Mouse (Mus musculus) lung, adult 2 months (tissue): ENCODE data around the gene Lrrc74b.

Experiments
- CTCF ChIP-seq: fragments of 200-500 bp; IDR thresholded peaks from 2 replicates; pipeline ENCODE4 v1.5.1; 2011; ENCODE audit warnings: mild to moderate bottlenecking, low read length, control low read depth; ENCODE audit not compliant: insufficient read depth
- POLR2A ChIP-seq: fragments of 200-500 bp; IDR thresholded peaks from 2 replicates; pipeline ENCODE4 v1.6.1; 2011; ENCODE audit warnings: low read depth, mild to moderate bottlenecking, control low read depth, low read length, borderline replicate concordance; ENCODE audit errors: extremely low read depth

DNA sequence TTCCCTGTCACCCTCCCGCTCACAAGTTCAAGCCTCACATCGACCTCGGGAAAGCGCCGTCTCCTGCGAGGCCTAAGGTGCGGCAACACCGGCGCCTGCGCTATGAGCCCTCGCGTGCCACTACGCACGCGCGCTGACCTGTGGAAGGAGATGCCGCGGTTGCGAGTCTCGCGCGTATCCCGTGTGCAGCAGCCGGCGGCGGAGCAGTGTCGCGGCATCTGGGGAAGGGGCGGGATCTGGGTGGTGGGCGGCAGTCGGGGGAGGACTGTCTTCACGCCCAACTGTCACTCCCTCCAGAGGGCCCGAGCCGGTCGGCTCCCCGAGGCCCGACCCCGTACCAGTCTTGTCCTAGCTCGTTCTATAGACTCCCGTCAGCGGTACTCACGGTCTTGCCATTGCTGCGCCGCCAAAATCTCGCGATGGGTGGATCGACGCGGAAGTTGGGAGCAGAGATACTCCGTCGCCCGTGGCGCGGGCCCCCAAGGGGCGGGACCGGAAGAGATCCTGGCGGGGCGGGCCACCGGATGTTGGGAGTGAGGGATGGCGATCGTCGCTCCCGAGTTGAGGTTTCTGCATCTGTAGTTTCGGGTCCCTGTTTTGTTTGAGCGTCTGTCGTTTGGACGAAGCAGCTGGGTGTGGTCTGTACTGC is 30.3 kb downstream of the Lrrc74b start, which contains the start of gene Thap7:
- TF ChIP-seq CTCF (no peak), POLR2A (peak; percentile 93)
